Mouse (Mus musculus): Measurements from ENCODE around the gene Atp6v1a.

DNA sequence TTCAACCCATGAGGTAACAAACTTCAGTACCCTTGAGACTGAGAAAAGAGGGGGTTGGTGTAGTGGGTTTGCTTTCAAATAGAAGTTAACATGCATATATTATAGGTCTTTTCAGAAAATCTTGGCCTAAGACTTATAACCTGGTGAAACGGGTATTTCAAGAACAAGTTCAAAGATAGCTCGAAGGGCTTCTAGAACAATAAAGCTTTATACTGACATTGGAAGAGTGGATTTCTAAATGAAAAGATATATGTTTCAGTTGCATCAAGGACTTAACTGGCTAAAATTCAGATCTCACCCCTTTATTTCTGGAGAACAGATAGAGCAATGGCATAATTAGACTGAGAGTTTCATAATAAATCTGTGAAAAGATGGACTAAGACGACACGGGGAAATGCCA lies 29.5 kb upstream of the Atp6v1a start:
- TF ChIP-seq POLR2A (IDR thresholded peaks at IDR 0.05; ENCODE audit: control insufficient read depth, extremely low read depth, insufficient read depth, low read length, poor library complexity) (no peak), CTCF (IDR thresholded peaks at IDR 0.05; ENCODE audit: borderline replicate concordance, control insufficient read depth, extremely low read depth, insufficient read depth, low read length, poor library complexity) (no peak)

Measured in thymus, adult 2 months (tissue).